8 mouse cellular contexts compared by ENCODE assay signal in genomic region chr5:127632167-127633145, GRCm38 (mm10). TPM values are rescaled to one million over a fixed set of nuclear protein-coding genes. Genes with fewer than 3 reads are reported as not detected.
A peak's percentile ranks its signal among the peaks of the same experiment; 100 is the strongest.
DNase-seq lines count a peak whose midpoint lies in the region; ATAC-seq and TF ChIP-seq lines count a peak whose summit lies in the region.

Glt1d1 (plus strand) TSS chr5:127632262.
Slc15a4 (minus strand) TSS chr5:127632897.

- TF ChIP-seq CTCF in liver, adult 2 months (IDR thresholded peaks at IDR 0.05; ENCODE audit: low read depth, low read length) = no peak

- peak; percentile 79 for TF ChIP-seq POLR2A in liver, adult 2 months (IDR thresholded peaks at IDR 0.05; ENCODE audit: extremely low read depth, insufficient read depth, low read length)

- ATAC-seq in hindbrain, embryonic 13.5 days (ENCODE audit: low FRiP score) = peak; percentile 73
- peak; percentile 69 for ATAC-seq in midbrain, embryonic 15.5 days (replicated peaks)
- ATAC-seq in activated CD4-positive, CD25-positive, alpha-beta regulatory T cell, adult 4 months = no peak

- H3K36me3 ChIP-seq in liver, adult 2 months (ENCODE audit: control insufficient read depth, insufficient read depth, low read length) = peaks cover 2% of the 10 kb centered on the region; the same call in 1 of the 2 replicates
- no peaks in the 10 kb centered on the region for H3K36me3 ChIP-seq in hindbrain, embryonic 13.5 days
- H3K36me3 ChIP-seq in midbrain, embryonic 15.5 days (replicated peaks) = no peaks in the 10 kb centered on the region

- peak within 1 kb of the TSS; percentile 99 for H3K9ac ChIP-seq in liver, adult 2 months (ENCODE audit: low read depth, low read length)
- H3K9ac ChIP-seq in hindbrain, embryonic 13.5 days = peak within 1 kb of the TSS; percentile 87
- H3K9ac ChIP-seq in midbrain, embryonic 15.5 days = peak within 1 kb of the TSS; percentile 87

- no peaks in the 10 kb centered on the region for H3K9me3 ChIP-seq in hindbrain, embryonic 13.5 days
- no peaks in the 10 kb centered on the region for H3K9me3 ChIP-seq in midbrain, embryonic 15.5 days

- peak within 1 kb of the TSS; percentile 98 for H3K27ac ChIP-seq in liver, adult 2 months (replicated peaks; ENCODE audit: insufficient read depth, low read depth, low read length)
- peak within 1 kb of the TSS; percentile 55 for H3K27ac ChIP-seq in hindbrain, embryonic 13.5 days
- peak within 1 kb of the TSS; percentile 63 for H3K27ac ChIP-seq in midbrain, embryonic 15.5 days

- intact Hi-C loops in left cerebral cortex, postnatal 10 days (cut with DNase I) = no loop called here

- H3K4me2 ChIP-seq in hindbrain, embryonic 13.5 days = peak within 1 kb of the TSS; percentile 97
- peak within 1 kb of the TSS; percentile 96 for H3K4me2 ChIP-seq in midbrain, embryonic 15.5 days

- DNase-seq in liver, adult 2 months (ENCODE audit: extremely low read depth, low read depth, low spot score) = peak; percentile 91
- DNase-seq in liver = no peak
- DNase-seq in cerebellum, postnatal 36 days = peak; percentile 54
- peak in 1 of 2 experiments; percentile 56 for DNase-seq in left cerebral cortex, postnatal 10 days (ENCODE audit: extremely low spot score in 1 of 2, low spot score in 2 of 2)
- no peak for DNase-seq in thymus, adult 18-20 months

- H3K4me1 ChIP-seq in liver, adult 2 months (ENCODE audit: control insufficient read depth, insufficient read depth, low read length) = peaks cover 26% of the 10 kb centered on the region
- H3K4me1 ChIP-seq in hindbrain, embryonic 13.5 days (replicated peaks) = peaks cover 14% of the 10 kb centered on the region
- H3K4me1 ChIP-seq in midbrain, embryonic 15.5 days = peaks cover 15% of the 10 kb centered on the region; the same call in 1 of the 2 replicates

- WGBS in liver, adult 2 months = 1% methylated on average over 62 of the region's 62 CpGs
- WGBS in hindbrain, embryonic 13.5 days = under 1% methylated on average over 61 of the region's 62 CpGs
- WGBS in midbrain, embryonic 15.5 days = 0% methylated on average over 56 of the region's 62 CpGs

- no peaks in the 10 kb centered on the region for H3K27me3 ChIP-seq in liver, adult 2 months (ENCODE audit: control insufficient read depth, insufficient read depth, low read length)
- H3K27me3 ChIP-seq in hindbrain, embryonic 13.5 days = peaks cover 2% of the 10 kb centered on the region; the same call in 1 of the 2 replicates
- H3K27me3 ChIP-seq in midbrain, embryonic 15.5 days (replicated peaks) = no peaks in the 10 kb centered on the region; the same call in 1 of the 2 replicates

- peaks cover 13% of the 10 kb centered on the region; the same call in 1 of the 2 replicates for H3K79me2 ChIP-seq in liver, adult 2 months (ENCODE audit: control insufficient read depth, insufficient read depth, low read length)

- H3K4me3 ChIP-seq in liver, adult 2 months (ENCODE audit: insufficient read depth, low read depth, low read length) = peak within 1 kb of the TSS; percentile 85
- H3K4me3 ChIP-seq in hindbrain, embryonic 13.5 days = peak within 1 kb of the TSS; percentile 63
- H3K4me3 ChIP-seq in midbrain, embryonic 15.5 days = peak within 1 kb of the TSS; percentile 58

RNA-seq across cellular contexts. Expression of gene Glt1d1, which starts in this region (rescaled TPM):
- 35.4 and 38.2 TPM in 2 replicates for total RNA-seq in liver, adult 2 months (2014; rRNA removed)
- polyA plus RNA-seq in liver, adult 2 months (2012; rRNA removed) = 9.7 and 14.4 TPM in 2 replicates
- 0.77 and 1.5 TPM in 2 replicates for polyA plus RNA-seq in hindbrain, embryonic 13.5 days (2015; fragmentation: Nextera tagmentation; extraction: Ambion mirVana)
- total RNA-seq in left cerebral cortex, postnatal 10 days (2021) = 10 to 100 TPM; 23.4 to 27.4 TPM
- 0.89 and 2.2 TPM in 2 replicates for polyA plus RNA-seq in midbrain, embryonic 15.5 days (2015; fragmentation: Nextera tagmentation; extraction: Ambion mirVana)
- not detected for polyA plus RNA-seq in activated CD4-positive, CD25-positive, alpha-beta regulatory T cell, adult 4 months (2017; shearing (Covaris generic))

RNA-seq across cellular contexts. Expression of gene Slc15a4, which starts in this region (rescaled TPM):
- total RNA-seq in liver, adult 2 months (2014; rRNA removed) = 46.7 and 51.9 TPM in 2 replicates
- polyA plus RNA-seq in liver, adult 2 months (2012; rRNA removed) = 22.4 and 26.8 TPM in 2 replicates
- polyA plus RNA-seq in hindbrain, embryonic 13.5 days (2015; fragmentation: Nextera tagmentation; extraction: Ambion mirVana) = 25.9 and 26.4 TPM in 2 replicates
- total RNA-seq in left cerebral cortex, postnatal 10 days (2021) = 10 to 100 TPM; 21.4 to 21.9 TPM
- polyA plus RNA-seq in midbrain, embryonic 15.5 days (2015; fragmentation: Nextera tagmentation; extraction: Ambion mirVana) = 30.6 and 32.1 TPM in 2 replicates
- 1 to 10 TPM; 3.2 to 4.1 TPM for polyA plus RNA-seq in activated CD4-positive, CD25-positive, alpha-beta regulatory T cell, adult 4 months (2017; shearing (Covaris generic))

Comparison
In these comparisons a context has a peak if more than half of its experiments do, and no peak if none do; other contexts are left out.
1. DNase-seq: peak in liver, adult 2 months (single experiment) and cerebellum, postnatal 36 days (2 of 2); none in liver (single experiment) and thymus, adult 18-20 months (0 of 2).
2. Peak in every context shown above with its lines, with median percentiles within 50 percentile points of each other: H3K27ac ChIP-seq, H3K4me3 ChIP-seq and H3K9ac ChIP-seq.